Mouse (Mus musculus): ENCODE results near the gene Kif14. TPM values are rescaled to one million over a fixed set of nuclear protein-coding genes. Genes with fewer than 3 reads are reported as not detected.
A peak's percentile ranks its signal among the peaks of the same experiment; 100 is the strongest.
"Not testable (repeated sequence)": the region's sequence is repeated elsewhere in the genome, so short reads cannot be mapped to it uniquely, and the experiment has no call there.

The Kif14 gene
- polyA plus RNA-seq, 2 experiments from 2014 or later, result 1.2 to 1.3 TPM

DNA sequence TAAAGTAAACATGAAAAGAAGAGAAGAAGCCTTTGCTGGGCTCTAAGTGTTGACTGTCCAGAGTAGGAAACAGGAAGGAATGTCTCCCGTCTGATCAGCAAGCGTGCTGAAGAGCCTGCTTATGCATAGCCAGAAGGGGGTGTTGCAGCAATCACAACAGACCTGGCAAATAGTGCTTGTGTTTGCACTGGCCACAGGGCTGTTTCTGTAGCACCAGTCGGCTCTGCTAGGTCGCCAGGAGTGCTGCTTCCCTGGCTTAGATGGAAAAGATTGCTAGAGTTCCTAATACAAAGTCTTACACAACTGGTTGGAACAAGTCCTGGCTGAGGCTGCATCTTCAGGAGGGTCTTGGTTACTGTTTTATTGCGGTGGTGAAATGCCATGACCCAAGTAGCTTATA is 25.5 kb downstream of the Kif14 start:
- no peak for ATAC-seq

- ATAC-seq, result no peak
Observed at GRCm38 (mm10) chr1:136492232-136492631, 26.1 kb downstream of the Kif14 start.

DNA sequence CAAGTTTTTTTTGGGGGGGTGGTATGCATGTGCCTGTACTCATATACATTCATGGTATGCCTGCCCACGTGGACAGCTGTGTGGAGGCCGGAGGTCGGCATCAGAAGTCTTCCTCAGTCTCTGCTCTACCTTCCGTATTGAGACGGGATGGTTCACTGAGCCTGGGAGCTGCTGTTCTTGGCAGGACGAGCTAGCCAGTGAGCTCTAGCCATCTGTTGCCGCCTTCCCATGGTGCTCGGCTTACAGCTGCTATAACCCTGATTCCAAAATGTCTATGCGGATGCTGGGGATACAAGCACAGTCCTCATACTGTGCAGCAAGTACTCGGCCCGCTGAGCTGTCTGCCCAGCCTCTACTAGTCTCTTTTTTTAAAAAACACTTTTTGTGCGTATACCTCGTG is 33.2 kb downstream of the Kif14 start:
- ATAC-seq, result no peak

DNA sequence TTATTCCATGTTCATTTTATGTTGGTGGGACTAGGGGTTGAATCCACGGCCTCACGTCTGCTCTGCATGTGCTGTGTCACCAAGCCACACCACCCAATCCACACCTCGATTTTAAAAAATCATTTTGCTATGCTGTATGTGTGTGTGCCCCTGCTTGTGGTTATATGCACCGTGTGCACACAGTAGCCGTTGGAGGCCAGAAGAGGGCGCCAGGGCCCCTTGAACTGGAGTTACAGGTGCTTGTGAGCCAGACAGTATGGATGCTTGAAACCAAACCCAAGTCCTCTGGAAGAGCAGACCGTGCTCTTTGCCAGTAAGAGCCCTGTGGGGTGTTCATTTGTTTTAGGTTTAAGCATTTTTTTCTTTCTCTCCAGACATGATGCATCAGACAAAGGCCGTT is 36.8 kb downstream of the Kif14 start:
- no peak for ATAC-seq

DNA sequence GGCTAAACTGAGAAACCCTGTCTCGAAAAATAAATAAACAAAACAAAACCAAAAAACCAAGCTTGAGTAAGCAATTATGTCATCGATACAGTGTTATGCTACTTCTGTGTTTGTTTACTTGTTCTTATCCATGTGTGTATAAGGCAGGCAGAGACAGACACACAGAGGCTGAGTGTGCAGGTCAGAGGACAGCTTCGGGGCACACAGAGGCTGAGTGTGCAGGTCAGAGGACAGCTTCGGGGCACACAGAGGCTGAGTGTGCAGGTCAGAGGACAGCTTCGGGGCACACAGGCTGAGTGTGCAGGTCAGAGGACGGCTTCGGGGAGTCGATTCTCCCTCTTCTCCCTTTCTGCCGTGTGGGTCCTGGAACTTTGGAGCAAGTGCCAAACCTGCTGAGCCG is 40.1 kb downstream of the Kif14 start:
- not testable (repeated sequence) for ATAC-seq

- ATAC-seq, result no peak
Observed at GRCm38 (mm10) chr1:136512317-136512716, 46.2 kb downstream of the Kif14 start.

- no peak for ATAC-seq
Observed at GRCm38 (mm10) chr1:136513181-136513580, 47.0 kb downstream of the Kif14 start.

- ATAC-seq, result no peak
Observed at GRCm38 (mm10) chr1:136518699-136519356, 52.7 kb downstream of the Kif14 start.

GRCm38 (mm10) chr1:136521363-136521937 is 55.3 kb downstream of the Kif14 start:
- ATAC-seq, result no peak

GRCm38 (mm10) chr1:136524917-136525316 is 58.8 kb downstream of the Kif14 start:
- peak; percentile 56 for ATAC-seq

GRCm38 (mm10) chr1:136525818-136526217 is 59.7 kb downstream of the Kif14 start:
- no peak for ATAC-seq

DNA sequence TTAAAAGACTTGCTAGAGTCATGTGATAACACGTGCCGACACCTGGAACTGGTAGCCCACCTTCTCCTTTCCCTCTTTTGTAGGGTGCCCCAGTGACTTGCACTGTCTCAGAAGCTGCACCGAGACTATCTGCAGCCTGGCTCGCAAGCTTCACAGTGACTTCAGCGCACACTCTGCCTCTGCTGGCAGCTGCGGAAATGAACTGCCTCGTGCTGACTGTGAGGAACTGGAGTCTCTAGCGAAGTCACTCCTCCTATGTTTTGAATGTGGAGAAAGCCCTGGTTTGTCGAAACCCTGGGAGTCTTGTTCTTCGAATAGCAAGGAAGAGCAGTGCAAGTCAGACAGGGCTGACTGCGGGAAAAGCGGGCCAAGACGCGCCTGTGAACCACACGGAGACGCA is 61.0 kb downstream of the Kif14 start:
- no peak for ATAC-seq

- ATAC-seq, result no peak
Observed at GRCm38 (mm10) chr1:136532556-136532955, 66.4 kb downstream of the Kif14 start.

- ATAC-seq, result no peak
Observed at GRCm38 (mm10) chr1:136536947-136537346, 70.8 kb downstream of the Kif14 start.

DNA sequence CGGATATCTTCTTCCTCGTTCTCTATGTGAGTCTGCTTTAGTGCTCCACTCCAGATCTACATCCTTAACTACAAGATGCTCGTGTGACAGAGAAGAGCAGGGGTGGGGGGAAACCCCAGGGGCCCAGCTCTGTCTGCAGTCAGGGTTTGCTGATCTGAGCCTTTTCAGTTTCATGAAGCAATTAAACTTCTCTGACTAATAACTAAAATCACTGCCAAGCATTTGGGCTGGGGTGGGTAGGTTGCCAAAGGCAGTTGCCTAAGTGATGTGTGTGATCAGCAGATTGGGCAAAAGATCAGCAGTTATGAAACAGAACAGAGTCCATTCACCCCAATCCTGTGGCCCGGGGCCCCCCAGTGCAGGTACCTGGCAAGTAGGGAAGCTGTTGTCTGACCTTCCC is 72.1 kb downstream of the Kif14 start:
- ATAC-seq, result peak; percentile 89

- no peak for ATAC-seq
Observed at GRCm38 (mm10) chr1:136540407-136540895, 74.3 kb downstream of the Kif14 start.

DNA sequence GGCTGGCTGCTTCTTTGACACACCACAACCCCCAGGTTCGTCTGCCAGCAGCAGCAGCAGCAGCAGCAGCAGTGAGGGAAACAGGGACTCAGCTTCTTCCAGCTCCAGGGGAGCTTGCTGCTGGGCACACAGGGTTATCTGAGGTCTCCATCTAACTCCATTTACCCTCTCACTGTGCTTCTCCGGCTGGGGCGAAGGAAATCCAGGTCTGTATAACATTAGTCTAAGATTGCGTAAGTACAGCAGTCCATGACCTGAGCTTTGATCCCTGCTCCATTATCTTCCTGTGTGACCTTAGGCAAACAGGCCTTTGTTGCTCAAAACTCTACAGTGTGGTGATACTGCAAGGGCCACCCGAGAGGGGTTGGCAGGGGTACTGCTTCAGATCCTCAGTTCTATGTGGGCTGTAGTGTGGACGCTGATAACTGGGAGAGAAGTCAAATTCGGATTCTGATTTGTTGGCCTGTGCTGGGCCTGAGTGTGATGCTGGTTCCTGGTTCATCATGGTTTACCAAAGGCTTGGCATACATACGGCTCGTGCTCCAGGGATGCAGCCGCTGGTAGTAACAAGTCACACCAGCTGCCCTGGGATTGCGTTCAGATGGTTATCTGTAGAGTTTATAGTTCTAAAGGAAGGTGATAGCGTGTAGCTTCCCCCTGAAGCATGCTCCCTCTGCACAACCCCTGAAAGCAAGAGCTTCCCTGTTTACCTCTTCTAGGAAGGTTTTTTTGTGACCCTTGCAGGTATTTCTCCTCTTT is 75.7 kb downstream of the Kif14 start:
- no peak for ATAC-seq

GRCm38 (mm10) chr1:136543920-136544319 is 77.8 kb downstream of the Kif14 start:
- no peak for ATAC-seq

DNA sequence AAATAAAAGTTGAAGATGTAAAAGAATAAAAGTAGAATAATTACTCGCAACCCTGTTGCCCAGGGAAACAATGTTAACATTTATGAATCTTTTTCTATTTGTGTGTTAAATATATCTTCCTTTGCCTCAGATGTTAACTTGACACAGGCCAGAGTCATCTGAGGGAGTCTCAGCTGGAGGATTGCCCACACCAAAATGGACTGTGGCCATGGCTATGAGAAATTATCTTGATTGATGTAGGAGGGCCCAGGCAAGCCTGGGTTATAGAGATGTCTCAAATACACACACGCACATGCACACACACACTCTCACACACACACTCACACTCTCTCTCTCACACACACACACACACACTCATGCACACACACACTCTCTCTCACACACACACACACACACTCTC is 80.9 kb downstream of the Kif14 start:
- ATAC-seq, result no peak

DNA sequence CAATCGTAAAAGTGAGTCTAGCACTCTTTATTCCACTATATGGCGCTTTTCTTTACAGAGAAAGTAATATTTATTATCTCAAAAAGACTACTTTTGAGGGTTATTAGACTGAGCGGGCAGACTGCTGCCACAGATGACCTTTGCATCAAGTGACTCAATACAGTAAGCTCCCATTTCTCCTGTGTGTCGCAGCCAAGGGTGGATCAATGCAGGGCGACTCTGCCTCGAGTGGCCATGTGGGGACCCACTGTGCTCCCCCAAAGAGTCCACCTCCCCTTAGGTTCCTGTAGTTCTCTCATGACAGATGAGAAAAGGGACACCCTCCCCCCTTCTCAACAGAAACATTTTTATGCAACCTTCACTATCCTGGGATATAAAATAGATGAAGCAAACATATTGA is 84.1 kb downstream of the Kif14 start:
- no peak for ATAC-seq

DNA sequence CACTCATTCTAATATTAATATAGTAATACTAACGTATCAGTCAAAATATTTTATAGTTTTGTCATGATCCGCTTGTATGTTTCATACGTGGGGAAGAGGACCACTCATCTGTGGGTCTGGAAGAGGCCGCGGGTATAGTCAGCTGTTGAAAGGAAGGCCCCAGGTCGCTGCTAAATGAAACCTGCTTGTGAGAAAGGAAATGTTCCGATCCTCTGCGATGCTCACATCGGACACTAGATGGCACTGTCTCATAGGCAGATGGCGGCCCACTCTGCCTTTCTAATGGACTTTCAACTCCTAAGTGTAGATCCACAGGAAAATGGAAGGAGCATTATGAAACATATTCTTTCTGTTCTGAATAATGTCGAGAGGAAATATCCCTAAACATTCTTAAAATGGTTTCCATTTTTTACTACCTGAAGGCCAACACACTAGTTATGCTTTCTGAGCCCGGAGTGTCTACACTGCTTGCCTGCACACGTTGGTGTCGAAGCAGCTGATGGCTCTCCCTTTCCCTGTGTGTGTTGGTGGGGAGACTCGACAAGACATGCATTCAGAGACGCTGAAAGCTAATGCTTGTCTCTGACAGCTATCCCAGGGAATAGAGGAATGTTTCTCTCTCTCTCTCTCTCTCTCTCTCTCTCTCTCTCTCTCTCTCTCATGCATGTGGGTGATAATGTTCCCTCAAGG is 84.9 kb downstream of the Kif14 start:
- ATAC-seq, result peak; percentile 80

- no peak for ATAC-seq
Observed at GRCm38 (mm10) chr1:136554686-136555085, 88.5 kb downstream of the Kif14 start.

DNA sequence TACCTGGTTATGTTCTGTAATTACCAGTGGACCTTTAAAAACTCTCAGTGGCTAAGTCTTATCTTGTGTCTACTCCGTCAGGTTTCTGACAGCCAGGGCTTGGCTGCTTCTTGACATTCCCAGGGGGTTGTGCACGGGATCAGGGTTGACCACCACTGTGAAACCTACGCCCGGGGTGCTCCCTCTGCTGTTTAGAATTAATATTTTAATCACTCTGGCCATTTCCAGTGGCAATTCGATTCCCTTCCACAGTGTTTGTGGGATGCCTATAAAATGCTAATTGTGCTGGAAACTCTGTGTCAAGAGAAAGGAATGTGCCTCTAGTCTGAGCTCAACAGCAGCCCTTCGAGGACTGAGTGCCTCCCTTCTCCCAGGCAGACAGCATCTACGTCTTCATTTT is 89.7 kb downstream of the Kif14 start:
- ATAC-seq, result no peak
